Mouse (Mus musculus) thymus, adult 2 months (tissue): ENCODE results near the gene Fsd2.

ENCODE experiments used
- CTCF ChIP-seq: fragments of 200-500 bp; IDR thresholded peaks from 2 replicates; pipeline ENCODE4 v1.5.1; 2012; ENCODE audit warnings: mild to moderate bottlenecking, control low read depth, low read length, moderate library complexity, borderline replicate concordance; ENCODE audit not compliant: control insufficient read depth, poor library complexity, insufficient read depth; ENCODE audit errors: extremely low read depth
- POLR2A ChIP-seq: fragments of 200-500 bp; IDR thresholded peaks from 2 replicates; pipeline ENCODE4 v1.6.1; 2012; ENCODE audit warnings: mild to moderate bottlenecking, low read length, control low read depth, moderate library complexity; ENCODE audit not compliant: control insufficient read depth, poor library complexity, insufficient read depth; ENCODE audit errors: extremely low read depth

GRCm38 (mm10) chr7:81570752-81571107 lies 4.0 kb upstream of the Fsd2 start:
- TF ChIP-seq CTCF = no peak
- TF ChIP-seq POLR2A = no peak
